Mouse (Mus musculus): ENCODE results near the gene Irx6.

GRCm38 (mm10) chr8:92673101-92673500 is 987 bp upstream of the Irx6 start:
- TF ChIP-seq CTCF (conservative IDR thresholded peaks at IDR 0.05 in 1 of 2, IDR thresholded peaks at IDR 0.05 in 1 of 2; ENCODE audit: low read depth in 2 of 2, low read length in 2 of 2) (no peak), ZNF384 (IDR thresholded peaks at IDR 0.05; ENCODE audit: low read depth, low read length) (no peak), NELFE (IDR thresholded peaks at IDR 0.05; ENCODE audit: low read depth, low read length) (no peak), TCF12 (IDR thresholded peaks at IDR 0.05; ENCODE audit: low read depth, low read length) (no peak), MYC (IDR thresholded peaks at IDR 0.05; ENCODE audit: low read depth, low read length) (no peak), RCOR1 (conservative IDR thresholded peaks at IDR 0.05; ENCODE audit: low read depth, low read length) (no peak), UBTF (IDR thresholded peaks at IDR 0.05; ENCODE audit: low read depth, low read length) (no peak)

All from CH12.LX (cell line).